Mouse (Mus musculus) lung, embryonic 16.5 days (tissue): ENCODE measurements at regions not wholly inside any gene's neighbourhood (a gene's known extent, or its start where the extent isn't known, plus 50 kb on each side); places are given as distances from the start of the nearest gene placed in this dataset.

Source experiments
- ATAC-seq: fragments of 200-750 bp; cut with Nextera tagmentation; 2 replicates; pipeline ENCODE4 v1.8.0; 2017; ENCODE audit warnings: low read depth, mild to moderate bottlenecking, moderate library complexity
- H3K27ac ChIP-seq: fragments of 300-500 bp; sonication (generic); 2 replicates; pipeline ENCODE4 v1.5.1; 2014; ENCODE audit warnings: mild to moderate bottlenecking, control low read depth, low read length
- H3K27me3 ChIP-seq: fragments of 300-500 bp; sonication (generic); 2 replicates; pipeline ENCODE4 v1.6.1; 2014; ENCODE audit warnings: low read depth, low read length, mixed read lengths; ENCODE audit not compliant: control insufficient read depth, insufficient read depth
- H3K36me3 ChIP-seq: fragments of 300-500 bp; sonication (generic); 2 replicates; pipeline ENCODE4 v1.6.1; 2014; ENCODE audit warnings: low read length; ENCODE audit not compliant: control insufficient read depth, insufficient read depth
- H3K4me1 ChIP-seq: fragments of 300-500 bp; sonication (generic); replicated peaks from 2 replicates; pipeline ENCODE4 v1.6.1; 2014; ENCODE audit warnings: low read length, mixed read lengths; ENCODE audit not compliant: control insufficient read depth, insufficient read depth
- H3K4me2 ChIP-seq: fragments of 300-500 bp; sonication (generic); 2 replicates; pipeline ENCODE4 v1.6.1; 2014; ENCODE audit warnings: low read depth, low read length, control low read depth
- H3K4me3 ChIP-seq: fragments of 300-500 bp; sonication (generic); 2 replicates; pipeline ENCODE4 v1.5.1; 2014; ENCODE audit warnings: mild to moderate bottlenecking, low read length, control low read depth
- H3K9ac ChIP-seq: fragments of 300-500 bp; sonication (generic); 2 replicates; pipeline ENCODE4 v1.6.1; 2014; ENCODE audit warnings: low read length, control low read depth
- H3K9me3 ChIP-seq: fragments of 300-500 bp; sonication (generic); 2 replicates; pipeline ENCODE4 v1.6.1; 2016; ENCODE audit warnings: low read length; ENCODE audit not compliant: control insufficient read depth
- WGBS: fragments of 180-500 bp; shearing (Covaris S2); extraction: QIAGEN DNeasy Blood & Tissue Kit; methylation state at CpG from one replicate; pipeline ENCODE4 v1.1.7; 2014; 5-methylcytosine and 5-hydroxymethylcytosine counted together

GRCm38 (mm10) chr1:187450106-187450505 is 158.5 kb upstream of the Esrrg start:
- WGBS: 48% methylated on average over 3 of the region's 3 CpGs
- no peak overlapping the region for H3K27ac ChIP-seq
- H3K4me1 ChIP-seq: no peaks in the 10 kb centered on the region
- no peaks in the 10 kb centered on the region for H3K27me3 ChIP-seq
- no peak for ATAC-seq
- H3K36me3 ChIP-seq: no peaks in the 10 kb centered on the region
- no peaks in the 10 kb centered on the region for H3K9me3 ChIP-seq
- H3K4me3 ChIP-seq: no peak overlapping the region
- no peak overlapping the region for H3K4me2 ChIP-seq
- H3K9ac ChIP-seq: no peak overlapping the region

DNA sequence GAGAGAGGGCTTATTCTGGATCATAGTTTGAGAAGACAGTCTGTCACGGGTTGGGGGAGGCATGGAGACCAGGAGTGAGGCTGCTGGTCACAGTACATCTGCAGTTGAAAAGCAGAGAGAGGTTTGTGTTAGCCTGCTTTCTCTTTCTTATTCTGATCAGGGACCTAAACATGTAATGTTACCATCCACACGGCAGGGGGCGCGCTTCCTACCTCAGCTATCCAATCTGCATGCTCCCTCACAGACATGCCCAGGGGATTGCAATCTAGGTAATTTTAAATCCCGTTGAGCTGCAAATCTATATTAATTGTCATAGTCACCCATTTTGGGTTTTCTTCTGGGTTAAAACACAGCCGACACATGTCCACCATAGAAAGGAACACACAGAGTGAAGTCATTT is 156.4 kb upstream of the Esrrg start:
- Histone ChIP-seq H3K9ac (no peak overlapping the region), H3K27me3 (no peaks in the 10 kb centered on the region), H3K9me3 (no peaks in the 10 kb centered on the region), H3K4me2 (no peak overlapping the region), H3K36me3 (no peaks in the 10 kb centered on the region), H3K27ac (no peak overlapping the region), H3K4me1 (no peaks in the 10 kb centered on the region), H3K4me3 (no peak overlapping the region)
- 35% methylated on average over 6 of the region's 6 CpGs for WGBS
- ATAC-seq: no peak

- H3K4me2 ChIP-seq: no peak overlapping the region
- no peaks in the 10 kb centered on the region for H3K36me3 ChIP-seq
- H3K4me3 ChIP-seq: no peak overlapping the region
- no peaks in the 10 kb centered on the region for H3K4me1 ChIP-seq
- no peak for ATAC-seq
- WGBS: 62% methylated on average over 5 of the region's 5 CpGs
- no peak overlapping the region for H3K9ac ChIP-seq
- H3K27ac ChIP-seq: no peak overlapping the region
- no peaks in the 10 kb centered on the region for H3K9me3 ChIP-seq
- H3K27me3 ChIP-seq: no peaks in the 10 kb centered on the region
These were observed 154.2 kb upstream of the Esrrg start for GRCm38 (mm10) chr1:187454431-187454830.

DNA sequence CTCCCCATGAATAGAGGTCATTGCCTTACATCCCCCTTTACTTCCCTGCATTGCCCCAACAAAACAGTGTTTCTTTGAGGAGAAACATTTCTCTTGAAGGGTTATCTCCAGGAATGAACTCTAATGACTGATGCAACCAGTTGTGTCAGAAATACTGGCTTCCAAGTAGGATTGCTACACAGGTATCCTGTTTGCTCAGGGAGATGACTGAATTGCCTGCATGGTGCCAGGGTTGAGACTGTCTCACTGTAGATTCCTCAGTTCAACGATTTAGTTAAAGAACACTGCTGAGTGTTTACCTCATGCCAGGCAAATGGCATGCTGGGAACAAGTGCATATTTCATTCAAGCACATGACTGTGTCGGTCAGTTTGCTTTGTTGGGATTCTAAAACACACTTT is 123.8 kb upstream of the Esrrg start:
- no peak overlapping the region for H3K27ac ChIP-seq
- no peaks in the 10 kb centered on the region for H3K9me3 ChIP-seq
- H3K4me1 ChIP-seq: no peaks in the 10 kb centered on the region
- no peak for ATAC-seq
- H3K9ac ChIP-seq: no peak overlapping the region
- H3K27me3 ChIP-seq: no peaks in the 10 kb centered on the region
- no peak overlapping the region for H3K4me2 ChIP-seq
- no peaks in the 10 kb centered on the region for H3K36me3 ChIP-seq
- WGBS: 41% methylated on average over 2 of the region's 2 CpGs
- H3K4me3 ChIP-seq: no peak overlapping the region

GRCm38 (mm10) chr1:187487948-187488690 is 120.5 kb upstream of the Esrrg start:
- H3K4me3 ChIP-seq: no peak overlapping the region
- no peaks in the 10 kb centered on the region for H3K4me1 ChIP-seq
- no peaks in the 10 kb centered on the region for H3K9me3 ChIP-seq
- 83% methylated on average over 13 of the region's 13 CpGs for WGBS
- H3K4me2 ChIP-seq: no peak overlapping the region
- H3K36me3 ChIP-seq: no peaks in the 10 kb centered on the region
- ATAC-seq: no peak
- no peak overlapping the region for H3K27ac ChIP-seq
- no peak overlapping the region for H3K9ac ChIP-seq
- H3K27me3 ChIP-seq: no peaks in the 10 kb centered on the region

DNA sequence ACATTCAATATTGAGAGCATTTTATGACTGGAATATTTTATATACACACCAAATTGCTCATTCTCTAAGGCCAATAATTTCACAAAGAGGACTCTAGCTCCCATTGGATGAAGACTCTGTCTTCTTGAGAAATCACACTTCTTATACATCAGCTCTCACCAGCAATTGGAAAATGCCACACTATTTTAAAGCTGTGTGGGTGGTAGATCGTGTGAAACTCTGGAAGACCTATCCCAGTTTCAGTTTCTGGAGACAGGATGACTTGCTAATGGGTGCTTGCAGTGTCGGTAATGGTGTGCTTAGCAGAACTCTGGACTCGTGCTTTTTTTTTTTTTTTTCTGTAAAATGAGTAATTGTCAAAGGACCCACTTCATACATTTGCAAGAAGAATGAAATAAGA is 119.1 kb upstream of the Esrrg start:
- Histone ChIP-seq H3K9ac (no peak overlapping the region), H3K36me3 (no peaks in the 10 kb centered on the region), H3K27me3 (no peaks in the 10 kb centered on the region), H3K4me1 (no peaks in the 10 kb centered on the region), H3K4me3 (no peak overlapping the region), H3K4me2 (no peak overlapping the region), H3K9me3 (no peaks in the 10 kb centered on the region), H3K27ac (no peak overlapping the region)
- WGBS: 70% methylated on average over 3 of the region's 3 CpGs
- ATAC-seq: no peak

GRCm38 (mm10) chr1:187505368-187505767 is 103.2 kb upstream of the Esrrg start:
- H3K4me3 ChIP-seq: no peak overlapping the region
- no peaks in the 10 kb centered on the region for H3K36me3 ChIP-seq
- H3K9me3 ChIP-seq: no peaks in the 10 kb centered on the region
- no peaks in the 10 kb centered on the region for H3K4me1 ChIP-seq
- WGBS: 31% methylated on average over 9 of the region's 9 CpGs
- H3K27ac ChIP-seq: no peak overlapping the region
- no peak overlapping the region for H3K4me2 ChIP-seq
- no peaks in the 10 kb centered on the region for H3K27me3 ChIP-seq
- H3K9ac ChIP-seq: no peak overlapping the region
- no peak for ATAC-seq

- Histone ChIP-seq H3K9ac (no peak overlapping the region), H3K36me3 (no peaks in the 10 kb centered on the region), H3K9me3 (no peaks in the 10 kb centered on the region), H3K4me3 (no peak overlapping the region), H3K4me2 (no peak overlapping the region), H3K27me3 (no peaks in the 10 kb centered on the region), H3K27ac (no peak overlapping the region), H3K4me1 (no peaks in the 10 kb centered on the region)
- 60% methylated on average over 6 of the region's 6 CpGs for WGBS
- ATAC-seq: no peak
These were observed 101.4 kb upstream of the Esrrg start for GRCm38 (mm10) chr1:187507217-187507616.

DNA sequence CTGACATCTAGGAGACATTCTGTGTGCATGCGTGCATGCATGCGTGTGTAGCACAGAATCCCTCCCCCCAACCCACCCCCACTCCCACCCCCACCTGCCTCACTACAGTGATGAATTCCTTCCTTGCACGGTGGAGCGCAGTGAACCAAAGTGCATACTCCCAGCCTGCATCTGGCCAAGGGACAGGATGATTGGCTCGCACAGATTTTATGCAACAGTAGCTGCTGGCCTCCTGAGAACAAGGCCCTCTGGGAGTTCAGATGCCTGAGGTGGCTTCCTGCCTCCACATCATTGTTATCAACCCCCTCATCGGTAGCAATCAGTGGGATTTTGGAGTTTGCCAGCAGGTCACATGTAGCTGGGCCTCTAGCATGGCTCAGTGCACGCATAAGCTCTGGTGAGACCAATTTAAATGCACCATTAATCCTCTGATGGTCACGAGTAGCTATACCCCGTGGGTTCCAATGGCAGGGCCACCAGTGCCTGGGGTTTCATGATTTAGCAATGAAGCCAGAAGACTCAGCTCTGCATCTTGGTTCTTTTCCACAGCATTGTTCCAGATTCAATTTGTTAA is 77.2 kb upstream of the Esrrg start:
- no peak overlapping the region for H3K4me2 ChIP-seq
- no peak overlapping the region for H3K27ac ChIP-seq
- 89% methylated on average over 9 of the region's 9 CpGs for WGBS
- H3K4me1 ChIP-seq: no peaks in the 10 kb centered on the region
- H3K27me3 ChIP-seq: no peaks in the 10 kb centered on the region
- H3K9me3 ChIP-seq: no peaks in the 10 kb centered on the region
- H3K36me3 ChIP-seq: no peaks in the 10 kb centered on the region
- H3K9ac ChIP-seq: no peak overlapping the region
- H3K4me3 ChIP-seq: no peak overlapping the region
- no peak for ATAC-seq
